Mouse (Mus musculus) stomach, postnatal 0 days (tissue): ENCODE data around the gene Gpm6b.

Experiments
- CTCF ChIP-seq: IDR thresholded peaks from 2 replicates; pipeline ENCODE4 v1.5.1; 2016; ENCODE audit warnings: antibody characterized with exemption, low read depth, mild to moderate bottlenecking, moderate library complexity
- EP300 ChIP-seq: optimal IDR thresholded peaks from 2 replicates; pipeline ENCODE3; 2016; ENCODE audit warnings: antibody characterized with exemption

GRCm38 (mm10) chrX:166384935-166385334, 146.2 kb downstream of the Gpm6b start:
- TF ChIP-seq CTCF, result no peak
- no peak for TF ChIP-seq EP300
